Mouse (Mus musculus) heart, embryonic 11.5 days (tissue): Measurements from ENCODE around the gene Inhbb. TPM values are rescaled to one million over a fixed set of nuclear protein-coding genes. Genes with fewer than 3 reads are reported as not detected.

ENCODE experiments used
- ATAC-seq: fragments of 200-750 bp; cut with Nextera tagmentation; replicated peaks from 2 replicates; pipeline ENCODE4 v1.8.0; 2017; ENCODE audit warnings: moderate library complexity; ENCODE audit not compliant: insufficient number of reproducible peaks, low FRiP score, low TSS enrichment
- H3K27ac ChIP-seq: fragments of 300-500 bp; sonication (generic); 2 replicates; pipeline ENCODE4 v1.5.1; 2014; ENCODE audit warnings: mild to moderate bottlenecking, low read depth, low read length
- H3K27me3 ChIP-seq: fragments of 300-500 bp; sonication (generic); 2 replicates; pipeline ENCODE4 v1.6.1; 2014; ENCODE audit warnings: mild to moderate bottlenecking, low read length, mixed read lengths; ENCODE audit not compliant: control insufficient read depth, insufficient read depth
- H3K36me3 ChIP-seq: fragments of 300-500 bp; sonication (generic); 2 replicates; pipeline ENCODE4 v1.6.1; 2014; ENCODE audit warnings: mild to moderate bottlenecking, low read length, moderate library complexity, mixed read lengths; ENCODE audit not compliant: control insufficient read depth, insufficient read depth
- H3K4me1 ChIP-seq: fragments of 300-500 bp; sonication (generic); 2 replicates; pipeline ENCODE4 v1.6.1; 2014; ENCODE audit warnings: low read length; ENCODE audit not compliant: control insufficient read depth, insufficient read depth
- H3K4me2 ChIP-seq: fragments of 300-500 bp; sonication (generic); 2 replicates; pipeline ENCODE4 v1.6.1; 2014; ENCODE audit warnings: mild to moderate bottlenecking, moderate library complexity
- H3K4me3 ChIP-seq: fragments of 300-500 bp; sonication (generic); 2 replicates; pipeline ENCODE4 v1.5.1; 2014; ENCODE audit warnings: low read depth, low read length
- H3K9ac ChIP-seq: fragments of 300-500 bp; sonication (generic); 2 replicates; pipeline ENCODE4 v1.6.1; 2014; ENCODE audit warnings: mild to moderate bottlenecking, low read depth, low read length, moderate library complexity
- H3K9me3 ChIP-seq: fragments of 300-500 bp; sonication (generic); replicated peaks from 2 replicates; pipeline ENCODE4 v1.6.1; 2016; ENCODE audit warnings: low read length; ENCODE audit not compliant: control insufficient read depth
- WGBS: fragments of 180-500 bp; shearing (Covaris S2); extraction: QIAGEN DNeasy Blood & Tissue Kit; methylation state at CpG from one replicate; pipeline ENCODE4 v1.1.7; 2014; ENCODE audit not compliant: insufficient replicate concordance; 5-methylcytosine and 5-hydroxymethylcytosine counted together
- polyA plus RNA-seq: library from polyadenylated mRNA; unstranded; fragments of >200 nt; fragmentation: Nextera tagmentation; extraction: Ambion mirVana; gene quantifications from 2 replicates; pipeline ENCODE4 v1.2.1, GENCODE M21; 2014

Gene Inhbb
- polyA plus RNA-seq, 1 experiment from 2014 or later: 0.06 TPM

GRCm38 (mm10) chr1:119398640-119399039 lies 23.4 kb downstream of the Inhbb start:
- 79% methylated on average over 2 of the region's 2 CpGs for WGBS
- Histone ChIP-seq H3K36me3 (no peaks in the 10 kb centered on the region), H3K27ac (no peak overlapping the region), H3K4me2 (no peak overlapping the region), H3K9me3 (no peaks in the 10 kb centered on the region), H3K4me3 (no peak overlapping the region), H3K9ac (no peak overlapping the region), H3K4me1 (peaks cover 16% of the 10 kb centered on the region), H3K27me3 (no peaks in the 10 kb centered on the region)
- ATAC-seq: no peak

GRCm38 (mm10) chr1:119397839-119398238 lies 24.2 kb downstream of the Inhbb start:
- H3K9ac ChIP-seq: no peak overlapping the region
- H3K4me1 ChIP-seq: peaks cover 16% of the 10 kb centered on the region
- H3K36me3 ChIP-seq: no peaks in the 10 kb centered on the region
- no peaks in the 10 kb centered on the region for H3K9me3 ChIP-seq
- H3K4me2 ChIP-seq: no peak overlapping the region
- no peak overlapping the region for H3K27ac ChIP-seq
- 50% methylated on average over 7 of the region's 7 CpGs for WGBS
- H3K4me3 ChIP-seq: no peak overlapping the region
- no peak for ATAC-seq
- H3K27me3 ChIP-seq: no peaks in the 10 kb centered on the region

- Histone ChIP-seq H3K4me1 (peaks cover 31% of the 10 kb centered on the region), H3K4me3 (no peak overlapping the region), H3K9me3 (no peaks in the 10 kb centered on the region), H3K27me3 (no peaks in the 10 kb centered on the region), H3K4me2 (no peak overlapping the region), H3K36me3 (no peaks in the 10 kb centered on the region), H3K9ac (no peak overlapping the region), H3K27ac (no peak overlapping the region)
- WGBS: 53% methylated on average over 3 of the region's 3 CpGs
- no peak for ATAC-seq
These were observed 30.7 kb downstream of the Inhbb start for GRCm38 (mm10) chr1:119391311-119391710.

GRCm38 (mm10) chr1:119390676-119391075 lies 31.4 kb downstream of the Inhbb start:
- no peak overlapping the region for H3K9ac ChIP-seq
- no peaks in the 10 kb centered on the region for H3K36me3 ChIP-seq
- no peak overlapping the region for H3K4me2 ChIP-seq
- H3K9me3 ChIP-seq: no peaks in the 10 kb centered on the region
- no peak overlapping the region for H3K4me3 ChIP-seq
- peaks cover 29% of the 10 kb centered on the region for H3K4me1 ChIP-seq
- no peak for ATAC-seq
- no peak overlapping the region for H3K27ac ChIP-seq
- H3K27me3 ChIP-seq: no peaks in the 10 kb centered on the region
- 59% methylated on average over 4 of the region's 4 CpGs for WGBS

GRCm38 (mm10) chr1:119389771-119390500 lies 32.1 kb downstream of the Inhbb start:
- H3K4me1 ChIP-seq: peaks cover 29% of the 10 kb centered on the region
- H3K36me3 ChIP-seq: no peaks in the 10 kb centered on the region
- no peak for ATAC-seq
- no peak overlapping the region for H3K4me3 ChIP-seq
- H3K27me3 ChIP-seq: no peaks in the 10 kb centered on the region
- no peak overlapping the region for H3K9ac ChIP-seq
- WGBS: 47% methylated on average over 7 of the region's 7 CpGs
- H3K27ac ChIP-seq: no peak overlapping the region
- no peaks in the 10 kb centered on the region for H3K9me3 ChIP-seq
- no peak overlapping the region for H3K4me2 ChIP-seq

- ATAC-seq: no peak; the same call in 1 of the 2 replicates
- WGBS: 6% methylated on average over 19 of the region's 19 CpGs
These were observed 33.2 kb downstream of the Inhbb start for GRCm38 (mm10) chr1:119388664-119389396.

GRCm38 (mm10) chr1:119386306-119386705 lies 35.7 kb downstream of the Inhbb start:
- H3K4me2 ChIP-seq: no peak overlapping the region
- no peaks in the 10 kb centered on the region for H3K27me3 ChIP-seq
- H3K36me3 ChIP-seq: no peaks in the 10 kb centered on the region
- H3K4me1 ChIP-seq: peaks cover 23% of the 10 kb centered on the region
- WGBS: 44% methylated on average over 3 of the region's 3 CpGs
- ATAC-seq: no peak
- H3K4me3 ChIP-seq: no peak overlapping the region
- H3K9ac ChIP-seq: no peak overlapping the region
- H3K27ac ChIP-seq: no peak overlapping the region
- H3K9me3 ChIP-seq: no peaks in the 10 kb centered on the region

More at GRCm38 (mm10) chr1:119388664-119389396, 33.2 kb downstream of the Inhbb start:
- Histone ChIP-seq H3K4me2 (peak overlapping the region; percentile 22; the same call in 1 of the 2 replicates), H3K27ac (no peak overlapping the region), H3K4me3 (no peak overlapping the region), H3K4me1 (peaks cover 29% of the 10 kb centered on the region), H3K27me3 (no peaks in the 10 kb centered on the region), H3K9me3 (no peaks in the 10 kb centered on the region), H3K36me3 (no peaks in the 10 kb centered on the region), H3K9ac (no peak overlapping the region)

- no peak overlapping the region for H3K27ac ChIP-seq
- H3K4me2 ChIP-seq: no peak overlapping the region
- H3K4me1 ChIP-seq: peaks cover 2% of the 10 kb centered on the region; the same call in 1 of the 2 replicates
- no peak overlapping the region for H3K9ac ChIP-seq
- H3K4me3 ChIP-seq: no peak overlapping the region
- H3K9me3 ChIP-seq: no peaks in the 10 kb centered on the region
- no peaks in the 10 kb centered on the region for H3K27me3 ChIP-seq
- no peaks in the 10 kb centered on the region for H3K36me3 ChIP-seq
- 76% methylated on average over 8 of the region's 10 CpGs for WGBS
- no peak for ATAC-seq
These were observed 38.1 kb downstream of the Inhbb start for GRCm38 (mm10) chr1:119383916-119384315.
